Mouse (Mus musculus): ENCODE results near the gene Uqcc1.

Uqcc1 gene

GRCm38 (mm10) chr2:155929531-155930442, at the start of gene Uqcc1:
Gene Uqcc1 (minus strand): TSS chr2:155930310.
- DNase-seq (ENCODE audit: low spot score) = peak; percentile 95

DNA sequence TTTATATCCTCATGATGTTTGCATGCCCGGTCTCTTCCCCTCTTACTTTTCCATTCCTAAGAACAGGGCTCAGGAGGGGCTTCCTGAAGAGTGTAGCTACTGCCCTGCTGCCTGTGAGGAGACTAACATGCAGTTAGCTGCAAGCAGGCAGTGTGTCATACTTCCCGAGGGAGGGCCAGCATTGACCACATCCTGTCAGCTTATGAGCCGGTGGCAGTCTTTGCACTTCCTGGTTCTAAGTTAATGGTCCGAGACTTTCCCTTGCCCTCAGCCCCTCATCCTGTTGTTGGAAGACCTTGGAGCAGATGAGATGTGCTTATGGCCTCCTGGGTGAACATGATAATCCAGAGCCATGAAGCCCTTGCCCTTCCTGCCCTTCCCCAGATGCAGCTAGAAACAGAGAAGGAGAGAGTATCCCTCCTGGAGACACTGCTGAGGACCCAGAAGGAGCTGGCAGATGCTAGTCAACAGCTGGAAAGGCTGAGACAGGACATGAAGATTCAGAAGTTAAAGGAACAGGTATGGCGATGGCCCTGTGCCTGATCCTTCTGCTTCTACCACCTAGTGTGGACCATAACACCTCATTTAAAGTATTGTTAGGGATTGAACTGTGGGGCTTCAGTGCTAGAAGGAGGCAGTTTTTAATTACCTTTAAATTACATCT, 49.4 kb upstream of the Uqcc1 start:
- DNase-seq (ENCODE audit: low spot score) = no peak

- no peak for DNase-seq (ENCODE audit: low spot score)
Measured at GRCm38 (mm10) chr2:155974087-155974731, 44.1 kb upstream of the Uqcc1 start.

DNA sequence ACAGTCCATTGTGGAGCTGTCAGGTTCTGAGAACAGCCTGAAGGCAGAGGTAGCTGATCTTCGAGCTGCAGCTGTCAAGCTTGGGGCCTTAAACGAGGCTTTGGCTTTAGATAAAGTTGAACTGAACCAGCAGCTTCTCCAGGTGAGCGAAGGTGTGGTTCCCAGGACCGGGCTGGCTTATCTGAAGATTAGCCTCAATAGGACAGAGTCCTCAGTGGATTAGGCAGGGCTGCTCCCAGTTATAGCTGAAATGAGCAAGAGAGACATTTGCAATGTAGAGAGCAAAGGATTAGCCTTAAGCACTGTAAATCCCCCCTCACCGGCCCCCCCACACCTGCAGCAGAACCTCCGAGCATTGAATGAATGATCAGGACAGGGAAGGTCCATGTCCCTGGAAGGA, 43.2 kb upstream of the Uqcc1 start:
- DNase-seq (ENCODE audit: low spot score) = no peak

GRCm38 (mm10) chr2:155962991-155963390, 32.9 kb upstream of the Uqcc1 start:
- DNase-seq (ENCODE audit: low spot score) = peak; percentile 47

GRCm38 (mm10) chr2:155961862-155962261, 31.8 kb upstream of the Uqcc1 start:
- DNase-seq (ENCODE audit: low spot score) = no peak

DNA sequence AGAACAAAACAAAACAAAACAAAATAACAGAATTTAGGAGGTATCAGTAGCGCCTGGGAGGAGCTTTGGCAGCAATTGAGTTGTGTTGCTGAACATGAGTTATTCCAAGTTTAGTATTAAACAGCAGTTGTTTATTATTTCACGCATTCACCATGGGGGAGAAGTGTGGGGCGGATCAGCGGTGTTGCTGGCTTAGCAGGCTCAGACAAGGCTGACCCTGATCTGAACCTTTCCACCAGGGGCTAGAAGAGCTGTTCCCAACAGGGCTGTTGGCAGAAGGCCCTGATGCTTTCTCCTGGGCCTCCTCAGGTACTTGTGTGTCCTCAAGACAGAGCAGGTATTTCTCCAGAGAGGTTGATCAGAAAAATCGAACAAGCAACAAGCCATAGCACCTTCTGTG, 29.9 kb upstream of the Uqcc1 start:
- DNase-seq (ENCODE audit: low spot score) = no peak

- peak; percentile 89 for DNase-seq (ENCODE audit: low spot score)
Measured at GRCm38 (mm10) chr2:155956134-155957059, 26.3 kb upstream of the Uqcc1 start, which contains the start of gene Cep250. Gene Cep250 (plus strand): TSS chr2:155956458.

GRCm38 (mm10) chr2:155952006-155952405, 21.9 kb upstream of the Uqcc1 start:
- peak; percentile 76 for DNase-seq (ENCODE audit: low spot score)

DNA sequence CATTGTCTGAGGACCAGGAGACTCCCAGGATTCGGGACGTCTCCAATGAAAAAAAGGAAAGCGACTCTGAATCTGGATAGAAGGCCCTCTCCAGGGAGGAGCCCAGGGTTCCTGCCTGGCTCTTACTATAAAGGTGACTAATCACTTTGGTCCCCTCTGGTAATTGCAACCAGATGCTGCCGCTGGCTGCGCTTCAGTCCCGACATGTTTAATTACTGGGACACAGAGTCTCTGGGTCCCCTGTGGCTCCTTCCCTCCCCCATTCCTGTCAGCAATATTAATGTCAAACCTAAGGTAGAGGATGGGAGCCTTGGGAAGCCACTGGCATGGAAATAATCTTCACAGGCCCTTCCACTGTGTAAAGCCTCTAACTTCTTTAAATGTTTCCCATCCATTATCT, 19.3 kb upstream of the Uqcc1 start:
- DNase-seq (ENCODE audit: low spot score) = no peak

- no peak for DNase-seq (ENCODE audit: low spot score)
Measured at GRCm38 (mm10) chr2:155947390-155948002, 17.4 kb upstream of the Uqcc1 start.

GRCm38 (mm10) chr2:155946499-155946898, 16.4 kb upstream of the Uqcc1 start:
- no peak for DNase-seq (ENCODE audit: low spot score)

- peak; percentile 58 for DNase-seq (ENCODE audit: low spot score)
Measured at GRCm38 (mm10) chr2:155946069-155946468, 16.0 kb upstream of the Uqcc1 start.

GRCm38 (mm10) chr2:155945580-155945979, 15.5 kb upstream of the Uqcc1 start:
- no peak for DNase-seq (ENCODE audit: low spot score)

GRCm38 (mm10) chr2:155945124-155945523, 15.0 kb upstream of the Uqcc1 start, which contains the start of gene Gdf5:
Gene Gdf5 (minus strand): TSS chr2:155945367.
- DNase-seq (ENCODE audit: low spot score) = no peak

- no peak for DNase-seq (ENCODE audit: low spot score)
Measured at GRCm38 (mm10) chr2:155944685-155945084, 14.6 kb upstream of the Uqcc1 start.

DNA sequence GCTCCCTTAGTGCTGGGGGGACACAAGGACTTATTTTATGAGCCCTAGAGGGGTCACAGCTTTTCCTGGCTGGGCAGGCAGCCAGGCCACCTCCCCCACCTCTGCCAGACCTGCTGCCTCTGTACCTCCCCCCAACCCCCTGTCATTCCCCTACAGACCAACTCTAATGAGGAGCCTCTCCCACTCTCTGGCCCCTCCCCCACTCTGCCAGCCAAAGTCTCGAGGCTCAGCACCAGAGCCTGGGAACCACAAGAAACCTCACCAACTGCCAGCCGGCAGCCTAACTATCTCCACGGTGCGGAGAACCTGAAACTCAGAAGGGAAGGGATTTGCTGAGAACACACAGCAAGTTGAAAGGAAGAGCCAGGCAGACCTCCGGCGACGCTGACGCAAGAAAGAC, 13.4 kb upstream of the Uqcc1 start:
- no peak for DNase-seq (ENCODE audit: low spot score)

DNA sequence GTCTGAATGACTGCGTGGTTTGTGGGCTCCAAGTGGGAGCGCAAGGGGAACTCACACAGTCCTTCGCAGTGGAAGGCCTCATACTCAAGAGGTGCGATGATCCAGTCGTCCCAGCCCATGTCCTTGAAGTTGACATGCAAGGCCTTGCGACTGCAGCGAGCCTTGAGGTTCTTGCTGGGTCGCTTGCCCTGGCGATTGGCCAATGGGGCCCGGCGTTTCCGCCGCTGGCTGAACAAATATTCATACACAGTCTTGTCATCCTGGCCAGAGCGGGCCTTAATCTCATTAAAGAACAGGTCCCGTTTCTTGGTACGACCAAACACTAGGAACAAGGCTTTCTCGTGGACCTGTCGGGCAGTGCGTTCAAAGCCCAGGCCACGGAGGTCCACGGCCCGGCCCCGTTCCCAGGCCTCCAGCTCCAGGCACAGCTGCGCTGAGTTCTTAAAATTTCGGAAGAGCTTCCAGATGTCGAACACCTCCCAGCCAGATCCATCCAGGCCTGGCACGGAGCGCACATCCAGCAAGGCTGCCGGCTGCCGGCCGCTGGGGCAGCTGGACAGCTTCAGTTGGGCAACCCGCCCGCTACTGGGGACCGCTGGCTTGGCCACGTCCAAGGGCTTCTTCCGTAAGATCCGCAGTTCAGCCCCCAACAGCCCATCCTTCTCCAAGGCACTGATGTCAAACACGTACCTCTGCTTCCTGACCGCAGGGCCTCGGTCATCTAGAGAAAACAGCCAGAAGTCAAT, 11.8 kb upstream of the Uqcc1 start:
- no peak for DNase-seq (ENCODE audit: low spot score)

DNA sequence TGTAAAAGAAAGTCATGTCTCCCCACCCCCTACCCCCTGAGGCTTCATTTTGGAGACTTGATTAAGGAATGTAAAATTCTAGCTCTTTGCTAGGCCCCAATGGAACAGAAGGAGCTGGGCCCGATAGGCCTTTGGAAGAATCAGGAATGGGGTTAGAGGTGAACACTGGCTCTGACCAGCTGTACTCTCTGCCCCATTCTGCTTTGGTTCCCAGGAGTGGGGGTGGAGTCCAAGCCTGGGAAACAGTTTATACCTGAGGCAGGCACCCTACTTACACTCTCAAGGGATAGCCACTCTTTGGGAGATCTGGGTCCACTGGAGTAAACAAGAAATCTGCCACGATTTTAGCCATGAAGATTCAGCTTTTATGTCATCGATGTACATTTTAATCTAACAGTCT, 10.6 kb upstream of the Uqcc1 start, which contains the start of gene Gm15557:
Gene Gm15557 (plus strand): TSS at position 48 of the 400 bp plus-strand sequence.
- DNase-seq (ENCODE audit: low spot score) = no peak

DNA sequence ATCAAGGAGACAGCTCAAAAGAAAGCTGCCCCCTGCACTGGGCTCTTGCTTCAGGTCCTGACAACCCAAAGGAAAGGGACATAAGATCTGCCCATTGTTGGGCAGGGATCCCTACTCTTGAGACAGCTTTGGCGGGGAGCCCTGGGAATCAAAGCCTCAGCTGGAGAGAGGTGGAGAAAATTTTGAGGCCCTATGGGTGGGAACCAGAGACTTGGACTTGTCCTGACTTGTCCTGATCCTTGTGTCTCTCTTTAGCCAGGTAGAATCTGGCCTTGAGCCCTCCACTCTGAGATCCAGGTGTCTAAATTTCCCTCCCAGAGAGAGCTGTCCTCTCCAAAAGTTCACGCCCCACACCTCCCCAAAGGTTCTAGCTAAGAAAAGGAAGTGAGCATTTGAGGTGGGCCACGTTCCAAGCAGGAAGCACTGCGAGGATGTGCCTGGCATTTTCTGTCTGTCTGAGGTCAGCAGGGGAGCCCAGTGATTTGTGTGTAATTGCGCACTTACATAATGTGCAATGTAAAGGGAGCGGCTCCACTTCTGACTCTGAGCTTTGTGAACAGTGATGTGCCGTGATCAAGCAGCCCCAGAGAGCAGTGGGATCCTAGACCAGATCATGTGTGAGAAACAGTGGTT, 9.9 kb upstream of the Uqcc1 start:
- DNase-seq (ENCODE audit: low spot score) = no peak
